Mouse (Mus musculus) spleen, adult 2 months (tissue): ENCODE measurements around the gene Galc. TPM values are rescaled to one million over a fixed set of nuclear protein-coding genes. Genes with fewer than 3 reads are reported as not detected.

ENCODE experiments used
- DNase-seq, 2 experiments: peaks; one replicate each; pipeline versions ENCODE4 v3.0.0 to v3.0.0-alpha.2; 2012 to 2021; ENCODE audit warnings: low spot score in 2 of 2, low read depth in 1 of 2
- H3K27ac ChIP-seq: fragments of 200-500 bp; 2 replicates; pipeline ENCODE4 v1.5.1; 2012; ENCODE audit warnings: low read length, inconsistent platforms; ENCODE audit not compliant: insufficient read depth
- H3K27me3 ChIP-seq: fragments of 200-500 bp; 2 replicates; pipeline ENCODE4 v1.6.1; 2012; ENCODE audit warnings: mild to moderate bottlenecking, moderate library complexity, low read length, inconsistent platforms; ENCODE audit not compliant: control insufficient read depth, insufficient read depth
- H3K36me3 ChIP-seq: fragments of 200-500 bp; 2 replicates; pipeline ENCODE4 v1.6.1; 2012; ENCODE audit warnings: mild to moderate bottlenecking, low read length, inconsistent platforms; ENCODE audit not compliant: control insufficient read depth, insufficient read depth
- H3K4me1 ChIP-seq: fragments of 200-500 bp; 2 replicates; pipeline ENCODE4 v1.6.1; 2011; ENCODE audit warnings: inconsistent platforms; ENCODE audit not compliant: control insufficient read depth, insufficient read depth, insufficient read length
- H3K4me3 ChIP-seq: fragments of 200-500 bp; 2 replicates; pipeline ENCODE4 v1.5.1; 2011; ENCODE audit warnings: mild to moderate bottlenecking, inconsistent platforms; ENCODE audit not compliant: insufficient read depth, insufficient read length; ENCODE audit errors: extremely low read depth
- CTCF ChIP-seq: fragments of 200-500 bp; IDR thresholded peaks from 2 replicates; pipeline ENCODE4 v1.5.1; 2011; ENCODE audit warnings: mild to moderate bottlenecking, inconsistent platforms; ENCODE audit not compliant: insufficient read depth, insufficient read length, insufficient replicate concordance; ENCODE audit errors: extremely low read depth
- POLR2A ChIP-seq: fragments of 200-500 bp; IDR thresholded peaks from 2 replicates; pipeline ENCODE4 v1.6.1; 2011; ENCODE audit warnings: low read depth, low read length, inconsistent platforms
- WGBS: fragments of 180-500 bp; shearing (Covaris S2); methylation state at CpG from one replicate; pipeline ENCODE4 v1.1.7; 2018; 5-methylcytosine and 5-hydroxymethylcytosine counted together
- polyA plus RNA-seq: library from polyadenylated mRNA; depleted of rRNA; stranded (reverse); fragments of >200 nt; gene quantifications from 2 replicates; pipeline ENCODE4 v1.2.3, GENCODE M21; 2012

Galc gene
- polyA plus RNA-seq, 1 experiment, result 4.9 TPM

GRCm38 (mm10) chr12:98212457-98213175 lies 46.6 kb downstream of the Galc start:
- TF ChIP-seq CTCF, result peak; percentile 34; the same call in 1 of the 2 replicates
- no peak for TF ChIP-seq POLR2A
- DNase-seq, result peak in 1 of 2 experiments; percentile 13
- Histone ChIP-seq H3K36me3 (no peaks in the 10 kb centered on the region), H3K27ac (no peak overlapping the region), H3K4me1 (no peaks in the 10 kb centered on the region; the same call in 1 of the 2 replicates), H3K27me3 (no peaks in the 10 kb centered on the region), H3K4me3 (no peak overlapping the region)
- 92% methylated on average over 13 of the region's 13 CpGs for WGBS

DNA sequence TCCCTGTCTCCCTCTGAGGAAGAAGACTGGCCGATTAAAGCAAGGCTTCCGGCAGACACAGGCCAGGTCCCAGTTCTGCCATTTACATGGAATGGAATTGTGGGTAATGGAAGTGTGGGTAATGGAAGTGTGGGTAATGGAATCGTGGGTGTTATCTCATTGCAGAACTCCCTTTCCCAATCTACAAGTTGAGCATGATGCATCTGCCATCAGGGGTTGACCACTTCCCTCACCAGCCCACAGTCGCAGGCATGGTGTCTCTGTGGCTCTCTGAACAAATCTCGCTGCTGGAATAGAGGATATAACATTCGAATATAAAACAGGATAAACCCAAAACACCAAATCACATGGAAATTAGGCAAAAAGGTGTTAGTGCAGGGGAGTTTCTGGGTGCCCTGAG lies 48.8 kb downstream of the Galc start:
- Histone ChIP-seq H3K4me3 (no peak overlapping the region), H3K27me3 (no peaks in the 10 kb centered on the region), H3K36me3 (no peaks in the 10 kb centered on the region), H3K27ac (no peak overlapping the region), H3K4me1 (no peaks in the 10 kb centered on the region)
- DNase-seq, result no peak
- TF ChIP-seq POLR2A, result no peak
- TF ChIP-seq CTCF, result no peak
- WGBS, result 61% methylated on average over 6 of the region's 6 CpGs

GRCm38 (mm10) chr12:98208104-98208503 lies 51.2 kb downstream of the Galc start:
- Histone ChIP-seq H3K27ac (no peak overlapping the region), H3K4me1 (no peaks in the 10 kb centered on the region), H3K4me3 (no peak overlapping the region), H3K27me3 (no peaks in the 10 kb centered on the region), H3K36me3 (no peaks in the 10 kb centered on the region)
- no peak for DNase-seq
- 92% methylated on average over 10 of the region's 10 CpGs for WGBS
- TF ChIP-seq CTCF (no peak), POLR2A (no peak)

- Histone ChIP-seq H3K27ac (no peak overlapping the region), H3K36me3 (no peaks in the 10 kb centered on the region), H3K27me3 (no peaks in the 10 kb centered on the region), H3K4me1 (no peaks in the 10 kb centered on the region), H3K4me3 (no peak overlapping the region)
- TF ChIP-seq CTCF (no peak), POLR2A (no peak)
- 89% methylated on average over 4 of the region's 4 CpGs for WGBS
- DNase-seq, result no peak
Observed at GRCm38 (mm10) chr12:98205450-98206051, 53.7 kb downstream of the Galc start.

DNA sequence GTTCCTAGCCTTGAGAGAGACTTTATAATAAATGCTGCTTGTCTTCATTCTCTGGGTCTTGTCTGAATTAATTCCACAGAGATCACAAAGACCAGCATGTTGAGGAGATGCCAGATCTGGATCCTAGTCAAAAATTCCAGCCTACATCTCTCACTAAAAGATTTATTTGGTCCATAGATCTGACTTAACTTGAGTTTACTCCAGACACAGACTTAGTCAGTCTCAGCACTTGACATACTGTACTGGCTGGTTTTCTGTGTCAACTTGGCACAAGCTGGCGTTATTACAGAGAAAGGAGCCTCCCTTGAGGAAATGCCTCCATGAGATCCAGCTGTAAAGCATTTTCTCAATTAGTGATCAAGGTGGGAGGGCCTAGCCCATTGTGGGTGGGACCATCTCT lies 61.9 kb downstream of the Galc start:
- H3K4me1 ChIP-seq, result no peaks in the 10 kb centered on the region
- no peaks in the 10 kb centered on the region for H3K27me3 ChIP-seq
- TF ChIP-seq POLR2A, result no peak
- no peak for TF ChIP-seq CTCF
- H3K36me3 ChIP-seq, result no peaks in the 10 kb centered on the region
- no peak overlapping the region for H3K4me3 ChIP-seq
- H3K27ac ChIP-seq, result no peak overlapping the region
- no peak for DNase-seq
- 79% methylated on average over 1 of the region's 1 CpGs for WGBS

GRCm38 (mm10) chr12:98190201-98190600 lies 69.1 kb downstream of the Galc start:
- TF ChIP-seq POLR2A, result no peak
- no peaks in the 10 kb centered on the region for H3K4me1 ChIP-seq
- no peak overlapping the region for H3K27ac ChIP-seq
- no peak for DNase-seq
- no peak overlapping the region; the same call in 1 of the 2 replicates for H3K4me3 ChIP-seq
- no peaks in the 10 kb centered on the region for H3K36me3 ChIP-seq
- WGBS, result 84% methylated on average over 1 of the region's 1 CpGs
- no peaks in the 10 kb centered on the region for H3K27me3 ChIP-seq

DNA sequence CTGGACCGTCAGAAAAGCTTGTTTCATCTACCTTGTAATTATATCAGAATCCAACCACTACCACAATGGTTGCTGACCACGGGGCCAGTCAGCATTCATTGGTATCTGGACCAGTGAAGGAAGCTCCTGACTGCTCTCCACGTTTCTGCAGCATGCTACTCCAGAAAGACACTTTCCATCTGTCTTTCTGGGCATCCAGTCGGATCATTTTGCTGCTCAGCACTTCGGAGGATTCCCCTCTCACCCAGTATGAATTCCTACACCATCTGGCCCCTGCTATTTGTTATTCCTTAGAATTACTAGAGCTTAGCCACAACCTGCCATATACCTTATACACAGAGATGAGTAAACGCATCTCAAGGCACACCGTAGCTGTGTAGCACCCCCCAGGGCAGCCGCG lies 70.2 kb downstream of the Galc start:
- WGBS, result 84% methylated on average over 9 of the region's 9 CpGs

More for the DNA sequence above, 70.2 kb downstream of the Galc start:
- H3K4me3 ChIP-seq, result no peak overlapping the region
- H3K27ac ChIP-seq, result no peak overlapping the region
- H3K27me3 ChIP-seq, result no peaks in the 10 kb centered on the region
- TF ChIP-seq POLR2A (no peak), CTCF (no peak)
- no peak for DNase-seq
- no peaks in the 10 kb centered on the region for H3K4me1 ChIP-seq
- H3K36me3 ChIP-seq, result no peaks in the 10 kb centered on the region
